8 mouse cellular contexts compared by ENCODE assay signal in the genomic region with DNA sequence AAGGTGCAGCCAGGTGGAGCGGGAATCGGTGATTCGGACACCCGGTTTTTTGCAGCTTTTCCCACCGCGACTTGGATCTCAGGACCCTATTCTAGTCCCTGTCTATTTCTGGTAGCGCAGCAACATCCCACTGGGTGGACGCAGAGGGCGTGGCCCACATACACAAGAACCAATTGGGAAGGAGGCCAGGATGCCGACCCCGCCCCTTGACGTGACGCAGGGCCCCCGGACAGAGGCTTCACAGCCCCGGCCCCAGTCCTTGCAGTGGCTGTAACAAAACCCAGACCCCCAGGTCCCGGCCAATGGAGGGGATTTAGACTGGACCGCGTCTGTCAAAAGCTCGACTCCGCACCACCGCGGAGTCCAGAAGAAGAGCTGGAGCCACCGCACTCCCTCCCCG. TPM values are rescaled to one million over a fixed set of nuclear protein-coding genes. Genes with fewer than 3 reads are reported as not detected.
A peak's percentile ranks its signal among the peaks of the same experiment; 100 is the strongest.
DNase-seq lines count a peak whose midpoint lies in the region; ATAC-seq and TF ChIP-seq lines count a peak whose summit lies in the region.

Nkx2-3 (plus strand) TSS at position 275 of the 400 bp plus-strand sequence.

- peak; percentile 59; the same call in 1 of the 2 replicates for ATAC-seq in hindbrain, embryonic 12.5 days (ENCODE audit: low FRiP score)
- ATAC-seq in lung, embryonic 15.5 days (ENCODE audit: borderline replicate concordance, extremely low read depth, low FRiP score, low TSS enrichment) = peak; percentile 40; the same call in 1 of the 2 replicates
- ATAC-seq in stomach, postnatal 0 days (ENCODE audit: low FRiP score, low TSS enrichment) = peak; percentile 44; the same call in 1 of the 2 replicates

- H3K27me3 ChIP-seq in hindbrain, embryonic 12.5 days = peaks cover 86% of the 10 kb centered on the region
- H3K27me3 ChIP-seq in lung, embryonic 15.5 days = peaks cover 98% of the 10 kb centered on the region
- H3K27me3 ChIP-seq in stomach, postnatal 0 days (ENCODE audit: control insufficient read depth, insufficient read depth, low read length) = peaks cover 44% of the 10 kb centered on the region

- TF ChIP-seq EP300 in stomach, postnatal 0 days (optimal IDR thresholded peaks at IDR 0.05) = no peak

- H3K36me3 ChIP-seq in hindbrain, embryonic 12.5 days = no peaks in the 10 kb centered on the region
- no peaks in the 10 kb centered on the region for H3K36me3 ChIP-seq in lung, embryonic 15.5 days
- H3K36me3 ChIP-seq in stomach, postnatal 0 days (ENCODE audit: control insufficient read depth, insufficient read depth, low read length) = no peaks in the 10 kb centered on the region

- H3K4me3 ChIP-seq in gastrocnemius, adult 2 months = peak within 1 kb of the TSS; percentile 6; the same call in 1 of the 2 replicates
- peak within 1 kb of the TSS; percentile 20 for H3K4me3 ChIP-seq in hindbrain, embryonic 12.5 days
- H3K4me3 ChIP-seq in lung, embryonic 15.5 days = 0 out of 2 replicates have a peak within 1 kb of the TSS, but pooled peaks have one; percentile 3
- peak within 1 kb of the TSS; percentile 33 for H3K4me3 ChIP-seq in stomach, postnatal 0 days (ENCODE audit: low read depth, low read length)

- intact Hi-C loops in gastrocnemius, adult 2 months (cut with DNase I) = no loop called here
- intact Hi-C loops in gastrocnemius, postnatal 36 days (cut with DNase I) = loop anchor here (5.0 kb wide), 1 partner anchor 1095 kb away; the partner anchor contains the start of gene R3hcc1l

- peak within 1 kb of the TSS; percentile 37 for H3K4me2 ChIP-seq in hindbrain, embryonic 12.5 days (replicated peaks)
- H3K4me2 ChIP-seq in lung, embryonic 15.5 days = peak within 1 kb of the TSS; percentile 31; the same call in 1 of the 2 replicates
- no peak within 1 kb of the TSS for H3K4me2 ChIP-seq in stomach, postnatal 0 days (replicated peaks; ENCODE audit: low read depth)

- no peaks in the 10 kb centered on the region for H3K9me3 ChIP-seq in hindbrain, embryonic 12.5 days (replicated peaks)
- H3K9me3 ChIP-seq in lung, embryonic 15.5 days = no peaks in the 10 kb centered on the region
- no peaks in the 10 kb centered on the region for H3K9me3 ChIP-seq in stomach, postnatal 0 days (ENCODE audit: control insufficient read depth, low read length)

- TF ChIP-seq CTCF in gastrocnemius, adult 2 months (IDR thresholded peaks at IDR 0.05) = no peak
- TF ChIP-seq CTCF in stomach, postnatal 0 days (IDR thresholded peaks at IDR 0.05; ENCODE audit: low read depth) = no peak

- 1% methylated on average over 24 of the region's 24 CpGs for WGBS in hindbrain, embryonic 12.5 days
- WGBS in lung, embryonic 15.5 days = 1% methylated on average over 24 of the region's 24 CpGs
- WGBS in stomach, postnatal 0 days = 2% methylated on average over 24 of the region's 24 CpGs

- DNase-seq in gastrocnemius, adult 2 months = no peak
- DNase-seq in gastrocnemius, postnatal 36 days = no peak
- peak; percentile 95 for DNase-seq in embryo, embryonic 10 days (ENCODE audit: low spot score)
- DNase-seq in stomach, postnatal 0 days (ENCODE audit: low spot score) = no peak
- no peak for DNase-seq in adrenal gland, adult 8-10 months
- no peak for DNase-seq in adrenal gland, postnatal 36 days

- no peak within 1 kb of the TSS for H3K27ac ChIP-seq in gastrocnemius, adult 2 months
- no peak within 1 kb of the TSS for H3K27ac ChIP-seq in hindbrain, embryonic 12.5 days
- H3K27ac ChIP-seq in lung, embryonic 15.5 days = no peak within 1 kb of the TSS
- no peak within 1 kb of the TSS for H3K27ac ChIP-seq in stomach, postnatal 0 days (replicated peaks)

- peaks cover 38% of the 10 kb centered on the region for H3K4me1 ChIP-seq in hindbrain, embryonic 12.5 days
- peaks cover 36% of the 10 kb centered on the region for H3K4me1 ChIP-seq in lung, embryonic 15.5 days
- H3K4me1 ChIP-seq in stomach, postnatal 0 days (replicated peaks; ENCODE audit: control insufficient read depth, insufficient read depth) = no peaks in the 10 kb centered on the region

- no peak within 1 kb of the TSS for H3K9ac ChIP-seq in hindbrain, embryonic 12.5 days
- H3K9ac ChIP-seq in lung, embryonic 15.5 days = no peak within 1 kb of the TSS
- no peak within 1 kb of the TSS for H3K9ac ChIP-seq in stomach, postnatal 0 days (ENCODE audit: low read length)

RNA-seq across cellular contexts. Expression of gene Nkx2-3, which starts in this region (rescaled TPM):
- not detected for total RNA-seq in gastrocnemius, adult 2 months (2021)
- not detected for total RNA-seq in gastrocnemius, postnatal 36 days (2021)
- 0.21 and 0.22 TPM in 2 replicates for polyA plus RNA-seq in hindbrain, embryonic 12.5 days (2016; fragmentation: Nextera tagmentation; extraction: Ambion mirVana)
- polyA plus RNA-seq in lung, embryonic 15.5 days (2015; fragmentation: Nextera tagmentation; extraction: Ambion mirVana) = 0.08 TPM in 1 of 2 replicates, not detected in the other
- polyA plus RNA-seq in stomach, postnatal 0 days (2015; fragmentation: Nextera tagmentation; extraction: Ambion mirVana) = 5.4 and 5.7 TPM in 2 replicates
- not detected for total RNA-seq in adrenal gland, adult 8-10 months (2022)
- not detected for total RNA-seq in adrenal gland, postnatal 36 days (2021)

Comparison
In these comparisons a context has a peak if more than half of its experiments do, and no peak if none do; other contexts are left out.
1. Peak in ATAC-seq, H3K4me3 ChIP-seq and H3K4me2 ChIP-seq in hindbrain, embryonic 12.5 days; RNA of the gene not detected or under 1 TPM.
2. Peak in ATAC-seq, H3K4me3 ChIP-seq and H3K4me2 ChIP-seq in lung, embryonic 15.5 days; RNA of the gene not detected or under 1 TPM.